Mouse (Mus musculus) olfactory bulb, adult 2 months (tissue): ENCODE results near the gene Mmrn1. TPM values are rescaled to one million over a fixed set of nuclear protein-coding genes. Genes with fewer than 3 reads are reported as not detected.

Source experiments
- H3K27ac ChIP-seq: fragments of 200-500 bp; 2 replicates; pipeline ENCODE4 v1.5.1; 2012; ENCODE audit warnings: low read depth, low read length; ENCODE audit not compliant: insufficient read depth
- H3K4me1 ChIP-seq: fragments of 200-500 bp; 2 replicates; pipeline ENCODE4 v1.6.1; 2012; ENCODE audit warnings: low read length; ENCODE audit not compliant: control insufficient read depth, insufficient read depth
- H3K4me3 ChIP-seq: fragments of 200-500 bp; 2 replicates; pipeline ENCODE4 v1.5.1; 2012; ENCODE audit warnings: mild to moderate bottlenecking, low read depth, low read length, moderate library complexity; ENCODE audit not compliant: insufficient read depth
- CTCF ChIP-seq: fragments of 200-500 bp; IDR thresholded peaks from 2 replicates; pipeline ENCODE4 v1.5.1; 2012; ENCODE audit warnings: low read depth, mild to moderate bottlenecking, low read length, moderate library complexity; ENCODE audit not compliant: insufficient read depth
- POLR2A ChIP-seq: fragments of 200-500 bp; IDR thresholded peaks from 2 replicates; pipeline ENCODE4 v1.6.1; 2012; ENCODE audit warnings: mild to moderate bottlenecking, low read depth, low read length, moderate library complexity; ENCODE audit not compliant: insufficient read depth
- WGBS: fragments of 180-500 bp; shearing (Covaris S2); methylation state at CpG from one replicate; pipeline ENCODE4 v1.1.7; 2018; 5-methylcytosine and 5-hydroxymethylcytosine counted together
- polyA plus RNA-seq: library from polyadenylated mRNA; stranded (reverse); fragments of >200 nt; gene quantifications from 2 replicates; pipeline ENCODE4 v1.2.4, GENCODE M21; 2012; ENCODE audit warnings: low replicate concordance; ENCODE audit not compliant: missing spikeins, insufficient read depth, insufficient read length

Gene Mmrn1
- polyA plus RNA-seq, 1 experiment: not detected

GRCm38 (mm10) chr6:60961285-60961684, 36.5 kb downstream of the Mmrn1 start:
- TF ChIP-seq POLR2A: no peak
- TF ChIP-seq CTCF: no peak
- H3K4me3 ChIP-seq: no peak overlapping the region
- no peaks in the 10 kb centered on the region for H3K4me1 ChIP-seq
- H3K27ac ChIP-seq: no peak overlapping the region
- WGBS: 95% methylated on average over 2 of the region's 2 CpGs

DNA sequence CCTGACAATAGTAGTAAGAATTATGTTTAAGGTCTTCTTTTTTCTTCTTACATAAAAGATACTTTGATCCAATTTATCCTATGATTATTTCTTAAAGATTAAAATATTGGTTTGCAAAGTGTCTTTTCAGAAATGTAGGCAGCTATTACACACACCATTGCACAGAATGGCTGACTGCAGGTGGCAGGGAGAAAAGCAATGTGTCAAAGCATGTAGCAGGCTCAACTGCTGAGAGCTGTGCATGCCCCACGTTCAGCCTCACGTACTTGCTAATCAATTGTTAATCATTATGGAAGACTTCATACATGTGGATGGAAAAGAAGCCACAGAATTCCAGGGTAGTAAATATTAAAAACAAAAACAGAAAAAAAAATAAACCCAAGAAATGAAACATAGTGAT, 37.1 kb downstream of the Mmrn1 start:
- H3K4me1 ChIP-seq: no peaks in the 10 kb centered on the region
- WGBS: 47% methylated on average over 2 of the region's 2 CpGs
- no peak overlapping the region for H3K27ac ChIP-seq
- H3K4me3 ChIP-seq: no peak overlapping the region
- TF ChIP-seq POLR2A: no peak
- TF ChIP-seq CTCF: no peak

DNA sequence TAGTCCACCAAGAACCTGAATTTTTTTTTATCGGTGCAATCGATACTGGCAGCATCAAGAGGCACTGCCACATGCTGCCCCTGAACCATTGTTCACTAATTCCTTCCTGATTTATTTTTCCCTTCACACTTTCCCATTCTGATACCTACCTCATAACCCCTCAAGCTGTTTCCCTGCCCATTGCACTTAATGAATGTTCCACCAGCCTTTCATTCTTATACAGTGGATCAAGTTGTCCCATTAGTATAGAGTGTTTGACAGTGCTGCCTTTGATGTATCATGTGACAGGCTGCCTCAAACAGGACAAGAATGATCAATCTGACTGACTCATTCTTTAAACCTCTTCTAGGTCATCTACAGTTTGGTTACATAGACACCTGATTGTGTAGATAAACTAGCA, 37.9 kb downstream of the Mmrn1 start:
- TF ChIP-seq POLR2A: no peak
- TF ChIP-seq CTCF: no peak
- Histone ChIP-seq H3K4me1 (no peaks in the 10 kb centered on the region), H3K27ac (no peak overlapping the region), H3K4me3 (no peak overlapping the region)
- 55% methylated on average over 2 of the region's 2 CpGs for WGBS

DNA sequence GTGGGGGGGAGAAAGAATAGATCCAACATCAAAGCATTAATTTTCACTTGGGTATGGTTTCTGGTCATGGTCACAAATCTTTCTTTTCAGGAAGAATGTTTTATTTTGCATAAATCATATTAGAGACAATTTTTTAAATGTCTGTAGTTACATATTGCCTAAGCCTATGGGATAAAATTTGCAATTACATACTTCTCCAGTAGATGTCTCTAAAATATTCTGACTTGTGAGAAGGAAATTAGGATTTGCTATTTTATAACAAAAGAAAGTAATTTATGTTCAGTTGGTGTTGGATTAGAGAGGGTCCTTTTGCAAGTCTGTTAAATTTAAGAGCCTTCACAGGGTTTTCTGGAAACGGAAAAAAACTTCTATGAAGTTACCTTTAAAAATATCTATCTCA, 39.0 kb downstream of the Mmrn1 start:
- no peak for TF ChIP-seq CTCF
- no peak for TF ChIP-seq POLR2A
- H3K27ac ChIP-seq: no peak overlapping the region
- H3K4me3 ChIP-seq: no peak overlapping the region
- H3K4me1 ChIP-seq: no peaks in the 10 kb centered on the region
- WGBS: 69% methylated on average over 1 of the region's 1 CpGs

DNA sequence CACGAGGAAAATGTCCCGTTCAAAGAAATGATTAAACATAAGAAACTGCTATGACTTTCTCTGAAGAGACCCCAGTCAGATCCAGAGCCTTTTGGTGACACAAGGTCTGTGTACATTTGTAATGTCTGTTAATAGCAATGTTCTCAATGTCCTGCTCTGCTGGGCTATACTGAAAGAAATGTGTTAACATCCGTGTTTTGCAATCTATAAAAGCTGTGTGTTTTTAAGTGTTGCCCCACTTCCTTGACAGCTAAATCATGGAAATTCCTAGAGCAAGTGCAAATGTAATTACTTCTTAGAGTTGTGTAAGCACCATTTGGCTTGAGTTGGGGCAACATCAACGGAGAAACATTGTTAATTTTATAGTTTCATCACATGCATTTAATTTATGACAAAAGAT, 42.2 kb downstream of the Mmrn1 start:
- Histone ChIP-seq H3K4me3 (no peak overlapping the region), H3K4me1 (no peaks in the 10 kb centered on the region), H3K27ac (no peak overlapping the region)
- 89% methylated on average over 4 of the region's 4 CpGs for WGBS
- TF ChIP-seq CTCF: no peak
- TF ChIP-seq POLR2A: no peak

- Histone ChIP-seq H3K4me1 (no peaks in the 10 kb centered on the region), H3K4me3 (no peak overlapping the region), H3K27ac (no peak overlapping the region)
- TF ChIP-seq CTCF: no peak
- no peak for TF ChIP-seq POLR2A
- 68% methylated on average over 6 of the region's 6 CpGs for WGBS
Measured at GRCm38 (mm10) chr6:60969407-60969806, 44.6 kb downstream of the Mmrn1 start.

DNA sequence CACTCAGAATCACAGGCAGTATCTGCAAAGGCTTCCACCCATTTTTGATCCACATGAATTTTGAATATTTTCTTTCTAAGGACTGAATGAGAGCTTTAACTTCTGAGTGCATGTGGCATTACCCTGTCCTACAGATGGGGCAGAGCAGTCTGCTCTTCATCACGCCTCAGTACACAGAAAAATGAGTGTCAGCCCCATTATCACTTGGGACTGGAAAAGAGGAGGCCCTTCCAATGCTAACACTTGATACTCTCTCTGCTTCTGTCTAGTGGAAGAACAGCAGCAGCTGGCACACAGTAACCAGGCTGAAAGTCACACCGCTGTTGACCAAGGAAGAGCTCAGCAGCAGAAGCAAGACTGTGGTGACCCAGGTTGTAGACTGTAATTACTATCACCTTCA, 46.0 kb downstream of the Mmrn1 start:
- 86% methylated on average over 2 of the region's 2 CpGs for WGBS
- H3K4me1 ChIP-seq: no peaks in the 10 kb centered on the region
- H3K4me3 ChIP-seq: no peak overlapping the region
- TF ChIP-seq CTCF (no peak), POLR2A (no peak)
- H3K27ac ChIP-seq: no peak overlapping the region

GRCm38 (mm10) chr6:60978610-60979009, 53.8 kb downstream of the Mmrn1 start:
- no peak overlapping the region for H3K4me3 ChIP-seq
- H3K4me1 ChIP-seq: no peaks in the 10 kb centered on the region
- WGBS: 82% methylated on average over 1 of the region's 1 CpGs
- TF ChIP-seq POLR2A (no peak), CTCF (no peak)
- H3K27ac ChIP-seq: no peak overlapping the region

DNA sequence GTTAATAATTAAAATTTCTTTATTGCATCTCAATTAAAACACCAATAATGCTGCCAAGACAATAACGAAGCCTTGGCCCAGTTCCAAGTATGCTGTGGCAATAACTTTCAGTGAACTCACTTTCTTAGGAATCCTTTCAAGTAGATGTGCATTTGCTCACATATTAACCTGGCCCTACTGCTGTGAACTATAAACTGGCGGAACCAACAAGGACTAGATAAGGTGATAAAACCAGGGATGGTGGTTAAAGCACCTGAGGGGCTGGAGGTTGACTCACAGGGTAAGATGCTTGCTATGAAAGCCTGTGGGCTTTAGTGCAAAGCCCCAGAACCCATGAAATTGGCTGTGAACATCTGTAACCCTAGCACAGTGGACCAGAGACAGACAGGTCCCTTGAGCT, 54.3 kb downstream of the Mmrn1 start:
- TF ChIP-seq CTCF (no peak), POLR2A (no peak)
- 69% methylated on average over 2 of the region's 2 CpGs for WGBS
- H3K27ac ChIP-seq: no peak overlapping the region
- H3K4me1 ChIP-seq: no peaks in the 10 kb centered on the region
- no peak overlapping the region for H3K4me3 ChIP-seq

- H3K4me3 ChIP-seq: no peak overlapping the region
- no peak overlapping the region for H3K27ac ChIP-seq
- TF ChIP-seq POLR2A: no peak
- no peak for TF ChIP-seq CTCF
- WGBS: 55% methylated on average over 1 of the region's 1 CpGs
- H3K4me1 ChIP-seq: no peaks in the 10 kb centered on the region
Measured at GRCm38 (mm10) chr6:60984360-60984759, 59.6 kb downstream of the Mmrn1 start.
